Mouse (Mus musculus): ENCODE measurements around the gene Nyx.

DNA sequence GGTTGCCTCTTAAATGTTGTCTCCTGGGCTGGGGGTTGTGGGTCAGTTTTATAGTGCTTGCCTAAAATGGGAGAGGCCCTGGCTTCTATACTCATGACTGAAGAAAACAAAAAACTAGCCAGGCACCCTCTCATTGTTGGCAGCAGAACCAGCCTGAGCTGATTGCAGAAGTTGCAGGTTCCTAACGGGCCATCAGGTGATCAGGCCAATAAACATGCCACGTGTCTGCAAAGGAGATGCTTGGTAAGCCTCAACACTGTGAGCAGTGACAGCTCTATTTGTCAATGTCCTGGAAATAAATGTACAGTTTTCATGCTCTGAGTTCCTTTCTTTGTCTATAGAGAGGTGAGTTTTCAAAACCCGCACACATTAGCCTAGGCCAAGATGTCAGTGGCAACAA lies 23.1 kb downstream of the Nyx start:
- TF ChIP-seq POLR2A (IDR thresholded peaks at IDR 0.05; ENCODE audit: borderline replicate concordance, low read depth, low read length) (no peak), CTCF (IDR thresholded peaks at IDR 0.05; ENCODE audit: low read depth, low read length) (no peak)

Measured in bone marrow macrophage, adult 2 months (primary cell).